Mouse (Mus musculus): ENCODE measurements at regions not wholly inside any gene's neighbourhood (a gene's known extent, or its start where the extent isn't known, plus 50 kb on each side); places are given as distances from the start of the nearest gene placed in this dataset.
"Not testable (repeated sequence)": the region's sequence is repeated elsewhere in the genome, so short reads cannot be mapped to it uniquely, and the experiment has no call there.

DNA sequence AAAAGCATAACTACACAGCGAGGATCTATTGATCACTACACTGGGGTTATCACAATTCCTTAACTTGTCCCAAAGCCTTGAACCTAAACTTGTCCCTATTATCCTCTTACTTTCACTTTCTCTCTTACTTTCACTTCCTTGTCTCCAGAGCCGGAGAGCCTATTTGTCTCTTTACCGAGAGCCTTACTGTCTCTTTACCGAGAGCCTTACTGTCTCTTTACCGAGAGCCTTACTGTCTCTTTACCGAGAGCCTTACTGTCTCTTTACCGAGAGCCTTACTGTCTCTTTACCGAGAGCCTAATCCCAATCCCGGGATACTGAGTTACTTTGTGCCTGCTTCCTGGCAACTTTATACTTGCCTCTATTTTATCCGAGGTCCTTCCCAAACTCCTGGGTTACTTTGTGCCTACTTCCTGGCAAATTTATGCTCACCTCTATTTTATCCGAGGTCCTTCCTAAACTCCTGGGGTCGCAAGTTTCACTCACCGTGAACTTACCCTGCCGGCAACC lies 335.3 kb upstream of the Ccng1 start:
- not testable (repeated sequence) for H3K4me2 ChIP-seq (replicated peaks); H3K9me3 ChIP-seq; ATAC-seq (ENCODE audit: low FRiP score, low read depth); H3K36me3 ChIP-seq; H3K4me1 ChIP-seq; H3K27me3 ChIP-seq (replicated peaks); H3K4me3 ChIP-seq; H3K27ac ChIP-seq; H3K9ac ChIP-seq
- WGBS: 95% methylated on average over 12 of the region's 14 CpGs

DNA sequence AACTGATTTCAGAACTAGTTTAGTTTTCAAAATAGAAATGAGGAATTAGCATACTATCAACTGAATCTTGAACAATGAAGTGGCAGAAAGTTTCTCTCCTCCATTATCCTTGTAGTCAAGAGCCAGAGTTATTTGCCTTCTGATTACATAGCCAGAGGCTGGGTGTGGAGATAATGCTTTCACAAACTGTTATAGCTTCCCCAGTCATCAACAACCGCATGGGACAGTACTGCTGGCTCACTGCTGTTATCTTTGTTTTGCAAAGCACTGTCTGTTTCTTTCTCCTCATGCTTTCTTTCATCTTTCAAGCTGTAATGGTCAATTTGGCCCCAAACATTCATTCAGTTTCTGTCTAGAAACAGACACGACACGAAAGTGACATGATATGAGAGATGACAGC lies 308.5 kb upstream of the Ccng1 start:
- Histone ChIP-seq H3K9me3 (no peaks in the 10 kb centered on the region), H3K27ac (no peak overlapping the region), H3K4me3 (no peak overlapping the region), H3K27me3 (replicated peaks) (no peaks in the 10 kb centered on the region), H3K4me1 (no peaks in the 10 kb centered on the region), H3K36me3 (no peaks in the 10 kb centered on the region), H3K4me2 (replicated peaks) (no peak overlapping the region), H3K9ac (no peak overlapping the region)
- whole genome bisulfite sequencing: 73% methylated on average over 3 of the region's 3 CpGs
- no peak for ATAC-seq (ENCODE audit: low FRiP score, low read depth)

DNA sequence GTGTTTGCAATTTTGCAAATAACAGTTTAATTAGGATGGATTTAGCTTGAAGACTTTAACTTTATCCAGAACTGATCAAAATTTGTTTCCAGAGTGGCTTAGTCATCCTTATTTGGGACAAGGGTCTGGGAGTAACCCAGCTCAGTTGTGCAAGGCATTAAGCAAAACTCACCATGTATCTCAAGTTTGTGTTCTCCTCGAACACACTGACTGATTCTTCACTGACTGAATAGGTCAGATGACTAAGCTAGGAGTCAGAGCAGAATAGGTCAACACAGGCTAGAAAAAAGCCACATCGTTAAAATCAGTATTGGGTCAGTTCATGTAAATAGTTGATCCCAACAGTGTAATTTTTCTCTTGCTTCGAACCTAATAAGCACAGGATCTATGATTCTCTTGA lies 302.7 kb upstream of the Ccng1 start:
- Histone ChIP-seq H3K27ac (no peak overlapping the region), H3K27me3 (replicated peaks) (no peaks in the 10 kb centered on the region), H3K4me3 (no peak overlapping the region), H3K4me2 (replicated peaks) (no peak overlapping the region), H3K4me1 (no peaks in the 10 kb centered on the region), H3K9ac (no peak overlapping the region), H3K9me3 (no peaks in the 10 kb centered on the region), H3K36me3 (no peaks in the 10 kb centered on the region)
- WGBS: 82% methylated on average over 3 of the region's 3 CpGs
- no peak for ATAC-seq (ENCODE audit: low FRiP score, low read depth)

- no peaks in the 10 kb centered on the region for H3K4me1 ChIP-seq
- H3K9me3 ChIP-seq: no peaks in the 10 kb centered on the region
- WGBS: 95% methylated on average over 2 of the region's 2 CpGs
- no peak overlapping the region for H3K9ac ChIP-seq
- ATAC-seq (ENCODE audit: low FRiP score, low read depth): no peak
- no peaks in the 10 kb centered on the region for H3K36me3 ChIP-seq
- no peaks in the 10 kb centered on the region for H3K27me3 ChIP-seq (replicated peaks)
- no peak overlapping the region for H3K4me3 ChIP-seq
- no peak overlapping the region for H3K27ac ChIP-seq
- H3K4me2 ChIP-seq (replicated peaks): no peak overlapping the region
These were observed 274.9 kb upstream of the Ccng1 start for GRCm38 (mm10) chr11:41030018-41030417.

DNA sequence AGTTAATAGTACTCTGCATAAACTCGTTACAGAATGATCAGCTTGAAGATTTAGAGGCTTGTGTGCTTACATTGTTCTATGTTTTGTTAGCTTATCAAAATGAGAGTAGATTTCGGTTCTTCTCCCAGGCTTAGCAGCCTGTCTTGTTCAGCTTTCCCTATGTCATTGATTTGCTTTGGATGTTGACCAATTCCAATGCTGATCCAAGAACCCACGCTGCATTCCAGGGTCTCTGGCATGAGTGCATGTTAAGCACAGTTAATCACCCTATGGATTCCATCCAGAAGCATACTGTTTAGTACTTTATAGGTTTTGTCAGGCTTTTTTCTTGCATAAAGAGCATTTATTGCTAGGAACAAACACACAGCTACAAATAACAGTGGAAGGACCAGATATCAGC lies 255.0 kb upstream of the Ccng1 start:
- no peak overlapping the region for H3K27ac ChIP-seq
- H3K4me2 ChIP-seq (replicated peaks): no peak overlapping the region
- no peaks in the 10 kb centered on the region for H3K9me3 ChIP-seq
- H3K27me3 ChIP-seq (replicated peaks): no peaks in the 10 kb centered on the region
- no peak overlapping the region for H3K9ac ChIP-seq
- no peak for ATAC-seq (ENCODE audit: low FRiP score, low read depth)
- H3K4me1 ChIP-seq: no peaks in the 10 kb centered on the region
- no peak overlapping the region for H3K4me3 ChIP-seq
- no peaks in the 10 kb centered on the region for H3K36me3 ChIP-seq
- 85% methylated on average over 3 of the region's 3 CpGs for WGBS

GRCm38 (mm10) chr11:40972806-40973205 lies 217.7 kb upstream of the Ccng1 start:
- WGBS: 91% methylated on average over 2 of the region's 2 CpGs

DNA sequence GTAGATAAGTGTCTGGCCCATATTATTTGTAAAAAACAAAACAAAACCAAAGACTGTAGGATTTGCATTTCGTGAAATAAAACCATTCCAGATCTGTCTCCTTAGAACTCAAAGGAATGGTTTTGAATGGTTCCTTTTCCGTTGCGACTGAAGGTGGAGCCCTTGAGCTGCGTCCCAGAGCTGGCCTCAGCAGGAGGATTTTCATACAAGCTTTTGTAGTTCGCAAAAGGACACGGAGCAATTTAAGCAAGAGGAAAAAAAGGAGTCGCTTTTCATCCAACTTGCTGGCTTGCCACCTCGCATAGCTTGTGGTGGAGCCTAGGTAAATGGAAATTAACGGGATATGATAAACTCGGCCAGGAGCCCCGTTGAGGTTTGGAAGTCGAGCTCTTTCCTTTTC lies 172.1 kb upstream of the Ccng1 start:
- no peak overlapping the region for H3K27ac ChIP-seq
- no peaks in the 10 kb centered on the region for H3K9me3 ChIP-seq
- no peaks in the 10 kb centered on the region for H3K4me1 ChIP-seq
- H3K4me2 ChIP-seq (replicated peaks): peak overlapping the region; percentile 55
- peak; percentile 68; the same call in 1 of the 2 replicates for ATAC-seq (ENCODE audit: low FRiP score, low read depth)
- 0 out of 2 replicates have a peak overlapping the region, but pooled peaks have one; percentile 13 for H3K4me3 ChIP-seq
- no peaks in the 10 kb centered on the region for H3K36me3 ChIP-seq
- H3K9ac ChIP-seq: 0 out of 2 replicates have a peak overlapping the region, but pooled peaks have one; percentile 38
- WGBS: 4% methylated on average over 12 of the region's 12 CpGs
- no peaks in the 10 kb centered on the region for H3K27me3 ChIP-seq (replicated peaks)

More at GRCm38 (mm10) chr11:40972806-40973205, 217.7 kb upstream of the Ccng1 start:
- Histone ChIP-seq H3K4me1 (no peaks in the 10 kb centered on the region), H3K4me3 (no peak overlapping the region), H3K9ac (no peak overlapping the region), H3K36me3 (no peaks in the 10 kb centered on the region), H3K4me2 (replicated peaks) (no peak overlapping the region), H3K9me3 (no peaks in the 10 kb centered on the region), H3K27me3 (replicated peaks) (no peaks in the 10 kb centered on the region), H3K27ac (no peak overlapping the region)
- no peak for ATAC-seq (ENCODE audit: low FRiP score, low read depth)

- no peak overlapping the region for H3K4me3 ChIP-seq
- H3K9me3 ChIP-seq: no peaks in the 10 kb centered on the region
- no peak overlapping the region for H3K4me2 ChIP-seq (replicated peaks)
- H3K27ac ChIP-seq: no peak overlapping the region
- H3K4me1 ChIP-seq: no peaks in the 10 kb centered on the region
- H3K27me3 ChIP-seq (replicated peaks): no peaks in the 10 kb centered on the region
- 98% methylated on average over 1 of the region's 1 CpGs for WGBS
- H3K36me3 ChIP-seq: no peaks in the 10 kb centered on the region
- no peak for ATAC-seq (ENCODE audit: low FRiP score, low read depth)
- no peak overlapping the region for H3K9ac ChIP-seq
These were observed 136.4 kb upstream of the Ccng1 start for GRCm38 (mm10) chr11:40891485-40891884.

DNA sequence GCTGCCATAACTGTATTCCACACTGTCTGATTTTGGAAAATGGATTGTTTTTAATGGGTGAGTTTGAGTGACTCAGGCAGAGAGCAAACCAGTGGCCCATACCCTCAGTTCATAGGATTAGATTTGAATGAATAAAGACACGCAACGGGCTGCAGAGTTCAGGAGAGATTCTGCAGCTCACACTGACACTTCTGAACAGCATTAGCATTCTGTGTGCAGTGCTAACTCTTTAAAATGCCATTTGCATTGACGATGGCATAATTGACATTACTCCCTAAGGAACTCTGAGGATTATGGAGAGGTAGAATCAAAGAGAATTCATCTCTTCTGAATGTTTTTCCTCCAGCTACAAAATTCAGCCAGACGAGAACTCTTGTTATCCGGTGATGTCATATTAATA lies 129.4 kb upstream of the Ccng1 start:
- Histone ChIP-seq H3K4me1 (no peaks in the 10 kb centered on the region), H3K27me3 (replicated peaks) (no peaks in the 10 kb centered on the region), H3K9me3 (no peaks in the 10 kb centered on the region), H3K27ac (no peak overlapping the region), H3K9ac (no peak overlapping the region), H3K4me3 (no peak overlapping the region), H3K4me2 (replicated peaks) (no peak overlapping the region), H3K36me3 (no peaks in the 10 kb centered on the region)
- 66% methylated on average over 5 of the region's 5 CpGs for WGBS
- 0 out of 2 replicates have a peak, but pooled peaks have one; percentile 29 for ATAC-seq (ENCODE audit: low FRiP score, low read depth)

DNA sequence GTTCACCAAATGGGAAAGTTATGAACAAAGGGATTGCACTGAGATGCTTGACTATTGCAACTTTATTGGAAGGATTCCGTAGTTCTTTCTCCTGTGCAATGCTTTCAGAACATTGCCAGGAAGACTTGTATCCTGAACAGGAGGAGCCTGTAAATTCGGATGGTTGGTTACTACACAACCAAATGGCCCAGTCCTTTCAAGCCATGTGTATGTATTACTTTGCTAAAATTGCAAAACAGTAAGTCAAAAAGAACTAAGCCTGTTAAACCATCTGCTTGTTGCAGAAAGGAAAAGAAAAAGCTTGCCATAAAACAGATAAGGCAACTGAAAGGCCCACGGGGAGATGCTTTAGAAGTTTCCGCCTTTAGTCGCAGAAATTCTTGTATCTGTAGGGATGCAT lies 124.5 kb upstream of the Ccng1 start:
- Histone ChIP-seq H3K9ac (no peak overlapping the region), H3K27ac (no peak overlapping the region), H3K4me2 (replicated peaks) (no peak overlapping the region), H3K27me3 (replicated peaks) (no peaks in the 10 kb centered on the region), H3K4me3 (no peak overlapping the region), H3K36me3 (no peaks in the 10 kb centered on the region), H3K4me1 (no peaks in the 10 kb centered on the region), H3K9me3 (no peaks in the 10 kb centered on the region)
- 85% methylated on average over 5 of the region's 5 CpGs for WGBS
- ATAC-seq (ENCODE audit: low FRiP score, low read depth): no peak

- no peak for ATAC-seq (ENCODE audit: low FRiP score, low read depth)
These were observed 117.9 kb upstream of the Ccng1 start for GRCm38 (mm10) chr11:40873002-40873401.

DNA sequence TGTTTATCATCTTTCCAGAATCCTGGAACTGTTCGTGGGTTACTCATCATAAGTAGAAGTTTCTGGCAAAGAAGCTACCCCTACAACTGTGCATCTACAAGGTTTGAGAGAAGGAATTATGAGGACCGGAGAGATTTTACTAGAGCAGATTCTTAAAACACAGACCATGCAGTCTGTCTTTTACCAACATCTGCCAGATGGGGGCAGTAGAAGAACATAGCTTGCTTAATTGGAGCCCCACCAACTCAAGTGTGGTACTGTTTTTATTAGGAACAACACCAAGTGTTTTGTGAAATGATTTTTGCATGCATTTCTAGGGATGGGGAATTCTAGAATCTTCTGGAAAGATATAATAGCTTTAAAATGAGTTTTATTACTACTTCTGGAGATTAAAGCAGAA lies 110.6 kb upstream of the Ccng1 start:
- WGBS: 39% methylated on average over 2 of the region's 2 CpGs
- Histone ChIP-seq H3K27me3 (replicated peaks) (no peaks in the 10 kb centered on the region), H3K4me2 (replicated peaks) (no peak overlapping the region), H3K9me3 (no peaks in the 10 kb centered on the region), H3K27ac (no peak overlapping the region), H3K4me1 (no peaks in the 10 kb centered on the region), H3K4me3 (no peak overlapping the region), H3K36me3 (no peaks in the 10 kb centered on the region), H3K9ac (no peak overlapping the region)
- no peak for ATAC-seq (ENCODE audit: low FRiP score, low read depth)

More at GRCm38 (mm10) chr11:40873002-40873401, 117.9 kb upstream of the Ccng1 start:
- H3K9ac ChIP-seq: no peak overlapping the region
- no peak overlapping the region for H3K4me2 ChIP-seq (replicated peaks)
- WGBS: 94% methylated on average over 2 of the region's 2 CpGs
- no peak overlapping the region for H3K27ac ChIP-seq
- H3K9me3 ChIP-seq: no peaks in the 10 kb centered on the region
- H3K27me3 ChIP-seq (replicated peaks): no peaks in the 10 kb centered on the region
- no peaks in the 10 kb centered on the region for H3K4me1 ChIP-seq
- H3K4me3 ChIP-seq: no peak overlapping the region
- no peaks in the 10 kb centered on the region for H3K36me3 ChIP-seq

- H3K4me3 ChIP-seq: no peak overlapping the region
- no peaks in the 10 kb centered on the region for H3K9me3 ChIP-seq
- no peaks in the 10 kb centered on the region for H3K4me1 ChIP-seq
- ATAC-seq (ENCODE audit: low FRiP score, low read depth): no peak
- H3K27ac ChIP-seq: no peak overlapping the region
- H3K4me2 ChIP-seq (replicated peaks): no peak overlapping the region
- 93% methylated on average over 1 of the region's 1 CpGs for WGBS
- H3K9ac ChIP-seq: no peak overlapping the region
- H3K27me3 ChIP-seq (replicated peaks): no peaks in the 10 kb centered on the region
- H3K36me3 ChIP-seq: no peaks in the 10 kb centered on the region
These were observed 96.2 kb upstream of the Ccng1 start for GRCm38 (mm10) chr11:40851361-40851760.

Measured in neural tube, embryonic 12.5 days (tissue).